Mouse (Mus musculus): ENCODE results near the gene Ccdc183.

Ccdc183 gene

GRCm38 (mm10) chr2:25607761-25608622, 9.5 kb downstream of the Ccdc183 start, which contains the start of gene Rabl6:
Gene Rabl6 (minus strand): TSS chr2:25608521.
- peak; percentile 89 for DNase-seq (ENCODE audit: extremely low spot score, low spot score)

GRCm38 (mm10) chr2:25602526-25602925, 15.0 kb downstream of the Ccdc183 start:
- no peak for DNase-seq (ENCODE audit: extremely low spot score, low spot score)

DNA sequence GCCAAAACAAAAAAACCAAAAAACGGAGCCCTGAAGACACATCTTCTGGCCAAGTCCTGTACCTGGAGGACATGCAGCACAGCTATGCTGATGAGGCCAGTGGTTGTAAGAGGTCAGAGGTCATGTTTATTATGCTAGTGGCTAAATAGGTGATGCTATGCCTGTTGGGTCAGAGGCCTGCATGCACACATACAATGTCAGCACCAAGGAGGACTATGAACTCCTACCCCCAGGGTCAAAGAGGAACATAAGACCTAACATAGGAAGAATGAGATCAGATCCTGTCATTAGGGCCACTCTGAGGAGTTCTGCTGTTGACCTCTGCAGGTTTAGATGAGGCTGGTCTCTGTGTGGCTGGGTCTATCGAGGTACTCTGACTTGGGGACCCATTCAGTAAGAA, 17.4 kb downstream of the Ccdc183 start:
- DNase-seq (ENCODE audit: extremely low spot score, low spot score), result no peak

- DNase-seq (ENCODE audit: extremely low spot score, low spot score), result no peak
These were observed 18.7 kb downstream of the Ccdc183 start for GRCm38 (mm10) chr2:25598749-25599148.

DNA sequence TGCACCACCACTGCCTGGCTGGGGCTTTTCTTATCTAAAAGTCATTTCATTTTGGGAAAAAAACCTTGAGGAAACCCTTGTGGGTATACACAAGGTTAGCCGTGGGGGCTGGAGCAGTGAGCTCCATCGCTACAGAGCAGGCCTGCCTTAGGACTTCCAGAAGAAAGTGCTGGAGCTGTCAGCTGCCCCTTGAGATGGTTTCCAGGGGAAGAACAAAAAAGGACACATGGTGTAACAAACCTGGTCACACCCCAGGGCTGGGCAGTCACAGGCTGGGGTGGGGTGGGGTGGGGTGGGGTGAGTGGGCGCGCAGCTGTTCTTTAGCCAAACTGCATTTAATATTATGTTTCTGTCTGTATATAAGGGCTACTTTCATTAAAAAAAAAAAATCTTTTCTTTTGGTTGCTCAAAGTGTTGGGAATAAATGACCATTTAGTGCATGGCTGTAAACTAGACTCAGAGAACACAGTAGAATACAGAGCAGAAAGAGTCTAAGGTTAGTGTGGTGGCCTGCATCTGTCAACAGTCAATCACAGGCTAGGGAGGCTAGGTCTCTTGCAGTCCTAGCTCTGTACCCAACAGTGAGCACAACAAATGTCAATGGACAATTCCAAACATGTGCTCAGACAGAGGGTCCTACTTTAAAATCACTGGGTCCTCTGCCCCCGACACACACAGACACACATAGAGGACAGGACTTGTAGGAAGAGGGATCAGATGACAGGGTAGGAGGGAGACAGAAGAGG, 20.5 kb downstream of the Ccdc183 start:
- no peak for DNase-seq (ENCODE audit: extremely low spot score, low spot score)

GRCm38 (mm10) chr2:25591863-25592262, 25.6 kb downstream of the Ccdc183 start:
- DNase-seq (ENCODE audit: extremely low spot score, low spot score), result no peak

GRCm38 (mm10) chr2:25588227-25588907, 29.1 kb downstream of the Ccdc183 start:
- no peak for DNase-seq (ENCODE audit: extremely low spot score, low spot score)

GRCm38 (mm10) chr2:25587290-25587689, 30.2 kb downstream of the Ccdc183 start:
- DNase-seq (ENCODE audit: extremely low spot score, low spot score), result no peak

- DNase-seq (ENCODE audit: extremely low spot score, low spot score), result no peak
These were observed 31.9 kb downstream of the Ccdc183 start for GRCm38 (mm10) chr2:25585601-25586000.

GRCm38 (mm10) chr2:25584856-25585255, 32.6 kb downstream of the Ccdc183 start:
- DNase-seq (ENCODE audit: extremely low spot score, low spot score), result no peak

DNA sequence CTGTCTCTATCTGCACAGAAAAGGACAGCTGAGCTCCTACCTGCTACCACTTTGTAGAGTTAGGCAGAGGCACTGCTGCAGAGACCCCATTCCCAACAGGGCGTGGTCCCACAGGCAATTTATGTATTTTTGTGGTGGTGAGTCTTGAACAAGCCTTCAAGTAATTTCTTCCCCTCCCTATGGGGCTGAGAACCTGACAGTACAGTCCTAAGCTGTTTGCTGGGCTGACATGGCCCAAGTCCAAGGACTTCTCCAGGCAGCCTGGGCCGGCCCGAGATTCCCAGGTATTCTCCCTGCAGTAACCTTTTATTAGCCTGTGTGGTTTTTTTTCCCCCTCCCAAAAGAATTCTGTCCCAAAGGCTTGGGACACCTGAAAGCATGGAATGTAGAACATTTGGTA, 33.3 kb downstream of the Ccdc183 start:
- DNase-seq (ENCODE audit: extremely low spot score, low spot score), result no peak

GRCm38 (mm10) chr2:25583571-25583970, 33.9 kb downstream of the Ccdc183 start:
- no peak for DNase-seq (ENCODE audit: extremely low spot score, low spot score)

GRCm38 (mm10) chr2:25583120-25583481, 34.4 kb downstream of the Ccdc183 start:
- no peak for DNase-seq (ENCODE audit: extremely low spot score, low spot score)

DNA sequence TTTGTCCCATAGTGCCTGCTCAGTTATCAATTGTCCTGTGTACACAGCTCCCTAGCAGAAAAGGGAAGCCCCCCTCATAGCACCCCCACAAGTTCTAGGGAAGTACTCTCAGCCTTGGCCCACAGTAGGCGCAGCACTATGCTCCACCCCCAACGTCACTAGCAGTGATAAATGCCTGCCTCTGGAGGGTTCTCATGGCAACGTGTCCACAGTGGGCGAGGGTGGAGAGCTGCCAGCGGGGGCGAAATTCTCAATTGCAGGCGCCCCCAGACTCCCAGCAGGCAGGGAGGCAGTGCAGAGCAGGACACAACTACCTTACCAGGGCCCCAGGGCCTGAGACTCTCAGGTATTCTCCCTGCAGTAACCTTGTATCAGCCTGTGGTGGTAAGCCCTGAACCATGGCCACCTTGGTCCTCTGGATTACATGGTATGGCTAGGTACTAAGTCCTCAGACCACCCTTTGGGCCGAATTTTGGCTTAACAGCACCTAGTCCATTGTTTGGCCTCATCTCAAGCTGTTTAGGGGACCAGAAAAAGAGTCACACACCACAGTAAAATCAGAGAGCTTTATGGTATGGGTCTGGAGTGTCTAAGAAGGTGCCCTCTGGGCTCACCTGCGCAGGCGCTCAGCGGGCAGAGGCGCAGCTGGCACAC, 34.9 kb downstream of the Ccdc183 start:
- no peak for DNase-seq (ENCODE audit: extremely low spot score, low spot score)

GRCm38 (mm10) chr2:25581901-25582301, 35.6 kb downstream of the Ccdc183 start:
- DNase-seq (ENCODE audit: extremely low spot score, low spot score), result no peak

DNA sequence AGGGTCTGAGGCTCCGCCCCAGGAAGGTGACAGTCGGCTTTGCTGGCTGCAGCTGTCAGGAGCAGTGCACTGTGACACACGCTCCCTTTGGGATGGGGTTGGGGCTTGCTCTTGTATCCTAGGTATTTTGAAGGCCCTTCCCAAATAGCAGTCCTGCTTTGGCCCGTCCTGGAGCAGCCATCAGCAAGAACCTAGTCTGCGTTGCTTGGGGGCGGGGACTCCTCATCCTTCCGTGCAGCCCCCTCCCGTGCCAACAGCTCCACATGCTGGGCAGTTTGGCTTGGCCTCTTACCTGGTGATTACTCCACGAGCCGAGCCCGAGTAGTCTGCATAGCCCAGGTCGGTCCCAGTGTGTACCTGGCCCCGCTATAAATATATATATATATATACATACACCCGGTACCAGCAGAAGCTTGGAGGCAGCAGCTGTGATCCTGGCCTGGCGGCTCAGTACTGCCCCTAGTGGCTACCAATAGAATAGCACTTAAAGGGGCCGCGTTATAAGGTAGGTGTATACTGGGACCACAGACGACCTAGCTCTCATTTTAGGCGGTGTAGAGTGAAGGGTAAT, 36.1 kb downstream of the Ccdc183 start, which contains the start of gene Ajm1:
Gene Ajm1 (minus strand): TSS at position 464 of the 571 bp plus-strand sequence.
- peak; percentile 64 for DNase-seq (ENCODE audit: extremely low spot score, low spot score)

- DNase-seq (ENCODE audit: extremely low spot score, low spot score), result no peak
These were observed 36.8 kb downstream of the Ccdc183 start for GRCm38 (mm10) chr2:25580621-25581101.

GRCm38 (mm10) chr2:25579737-25580460, 37.6 kb downstream of the Ccdc183 start:
- peak; percentile 46 for DNase-seq (ENCODE audit: extremely low spot score, low spot score)

DNA sequence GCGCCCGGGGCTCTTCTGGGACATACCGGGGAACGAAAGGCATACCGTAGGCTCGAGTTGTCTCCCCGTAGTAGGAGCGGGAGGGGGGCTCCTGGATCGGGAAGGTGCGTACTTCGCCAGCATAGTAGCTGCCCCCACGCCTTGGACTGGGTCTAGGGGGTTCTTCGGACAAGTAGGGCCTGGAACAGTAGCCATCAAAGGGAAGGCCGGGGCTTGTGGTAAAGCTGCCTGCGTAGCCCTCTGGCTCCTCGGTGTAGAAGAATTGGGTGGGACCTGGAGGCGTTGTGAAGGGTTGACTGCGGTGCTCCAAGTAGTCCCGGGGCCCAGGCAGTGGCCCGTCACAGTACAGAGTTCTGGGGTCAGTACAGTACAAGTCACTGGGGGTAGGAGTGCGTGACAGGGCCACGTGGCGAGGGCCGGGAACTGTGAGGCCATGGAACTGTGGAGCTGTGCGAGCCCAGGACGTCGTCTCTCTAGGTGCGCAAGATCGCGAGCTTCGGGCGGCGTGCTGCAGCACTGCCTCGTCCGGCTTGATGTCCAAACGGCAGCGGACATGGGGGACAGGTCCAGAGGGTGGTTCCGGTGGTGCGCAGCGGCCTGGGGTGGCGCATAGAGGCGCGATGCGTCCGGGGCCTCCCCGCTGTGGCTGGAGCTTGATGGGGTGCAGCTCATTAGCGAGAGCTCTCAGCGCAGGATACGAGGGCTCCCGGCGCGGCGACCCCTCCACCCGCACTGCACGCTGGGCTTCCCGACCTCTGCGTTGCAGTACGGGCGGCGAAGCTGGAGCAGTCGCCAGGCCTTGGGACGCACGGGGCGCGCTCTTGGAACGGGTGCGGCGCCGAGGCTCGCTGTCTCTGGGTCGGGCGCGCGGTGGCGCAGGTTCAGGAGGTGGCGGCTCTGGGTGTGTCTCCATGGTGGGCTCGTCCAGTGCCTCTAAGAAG, 38.4 kb downstream of the Ccdc183 start:
- DNase-seq (ENCODE audit: extremely low spot score, low spot score), result peak; percentile 48
